ENCODE assay signal across 8 mouse cellular contexts in genomic region chr3:157533964-157534785, GRCm38 (mm10). TPM values are rescaled to one million over a fixed set of nuclear protein-coding genes. Genes with fewer than 3 reads are reported as not detected.
A peak's percentile ranks its signal among the peaks of the same experiment; 100 is the strongest.
DNase-seq lines count a peak whose midpoint lies in the region; ATAC-seq and TF ChIP-seq lines count a peak whose summit lies in the region.

TSS of gene Zranb2 (plus strand) at chr3:157534160.

- peaks cover 26% of the 10 kb centered on the region for H3K4me1 ChIP-seq in erythroblast, embryonic 14.5 days (ENCODE audit: control insufficient read depth)
- H3K4me1 ChIP-seq in heart, embryonic 11.5 days (ENCODE audit: control insufficient read depth, insufficient read depth, low read length), result peaks cover 6% of the 10 kb centered on the region; the same call in 1 of the 2 replicates
- peaks cover 9% of the 10 kb centered on the region; the same call in 1 of the 2 replicates for H3K4me1 ChIP-seq in kidney, embryonic 16.5 days (ENCODE audit: insufficient read depth, low read length)
- peaks cover 10% of the 10 kb centered on the region; the same call in 1 of the 2 replicates for H3K4me1 ChIP-seq in liver, adult 2 months (ENCODE audit: control insufficient read depth, insufficient read depth, low read length)

- peak; percentile 92 for ATAC-seq in heart, embryonic 11.5 days (replicated peaks; ENCODE audit: insufficient number of reproducible peaks, low FRiP score, low TSS enrichment)
- ATAC-seq in kidney, embryonic 16.5 days (ENCODE audit: low FRiP score, low TSS enrichment), result peak; percentile 95
- peak; percentile 92 for ATAC-seq in monocyte, adult 5-6 weeks (replicated peaks; ENCODE audit: insufficient number of reproducible peaks, low FRiP score, low TSS enrichment, poor library complexity, severe bottlenecking)

- under 1% methylated on average over 80 of the region's 91 CpGs for WGBS in heart, embryonic 11.5 days (ENCODE audit: insufficient replicate concordance)
- WGBS in kidney, embryonic 16.5 days, result 0% methylated on average over 80 of the region's 91 CpGs
- WGBS in liver, adult 2 months, result under 1% methylated on average over 91 of the region's 91 CpGs

- H3K27ac ChIP-seq in heart, embryonic 11.5 days (ENCODE audit: low read depth, low read length), result peak within 1 kb of the TSS; percentile 94
- H3K27ac ChIP-seq in kidney, embryonic 16.5 days (ENCODE audit: low read length), result peak within 1 kb of the TSS; percentile 95
- peak within 1 kb of the TSS; percentile 99 for H3K27ac ChIP-seq in liver, adult 2 months (replicated peaks; ENCODE audit: insufficient read depth, low read depth, low read length)

- peak within 1 kb of the TSS; percentile 82 for H3K9ac ChIP-seq in heart, embryonic 11.5 days (ENCODE audit: low read depth, low read length)
- peak within 1 kb of the TSS; percentile 95 for H3K9ac ChIP-seq in kidney, embryonic 16.5 days (replicated peaks; ENCODE audit: low read length)
- peak within 1 kb of the TSS; percentile 97 for H3K9ac ChIP-seq in liver, adult 2 months (ENCODE audit: low read depth, low read length)

- TF ChIP-seq CTCF in liver, adult 2 months (IDR thresholded peaks at IDR 0.05; ENCODE audit: low read depth, low read length), result no peak

- H3K79me2 ChIP-seq in liver, adult 2 months (ENCODE audit: control insufficient read depth, insufficient read depth, low read length), result peaks cover 6% of the 10 kb centered on the region; the same call in 1 of the 2 replicates

- H3K27me3 ChIP-seq in erythroblast, embryonic 14.5 days (ENCODE audit: control insufficient read depth), result peaks cover 43% of the 10 kb centered on the region
- peaks cover 25% of the 10 kb centered on the region for H3K27me3 ChIP-seq in heart, embryonic 11.5 days (ENCODE audit: control insufficient read depth, insufficient read depth, low read length)
- peaks cover 24% of the 10 kb centered on the region for H3K27me3 ChIP-seq in kidney, embryonic 16.5 days (ENCODE audit: insufficient read depth, low read length)
- peaks cover 12% of the 10 kb centered on the region; the same call in 1 of the 2 replicates for H3K27me3 ChIP-seq in liver, adult 2 months (ENCODE audit: control insufficient read depth, insufficient read depth, low read length)

- 0 out of 2 replicates have a peak, but pooled peaks have one; percentile 39 for TF ChIP-seq POLR2A in liver, adult 2 months (IDR thresholded peaks at IDR 0.05; ENCODE audit: extremely low read depth, insufficient read depth, low read length)

- peak within 1 kb of the TSS; percentile 86 for H3K4me2 ChIP-seq in heart, embryonic 11.5 days
- peak within 1 kb of the TSS; percentile 85 for H3K4me2 ChIP-seq in kidney, embryonic 16.5 days (replicated peaks; ENCODE audit: low read depth, low read length)

- peaks cover 31% of the 10 kb centered on the region for H3K36me3 ChIP-seq in erythroblast, embryonic 14.5 days (ENCODE audit: control insufficient read depth)
- peaks cover 6% of the 10 kb centered on the region for H3K36me3 ChIP-seq in heart, embryonic 11.5 days (ENCODE audit: control insufficient read depth, insufficient read depth, low read length)
- peaks cover 11% of the 10 kb centered on the region for H3K36me3 ChIP-seq in kidney, embryonic 16.5 days (ENCODE audit: insufficient read depth, low read length)
- H3K36me3 ChIP-seq in liver, adult 2 months (ENCODE audit: control insufficient read depth, insufficient read depth, low read length), result peaks cover 15% of the 10 kb centered on the region

- peak; percentile 95 for DNase-seq in CD4-positive, CD25-positive, alpha-beta regulatory T cell, adult 2 months (ENCODE audit: low read depth, low spot score)
- DNase-seq in brain, embryonic 18.5 days (ENCODE audit: low read depth, low spot score), result peak; percentile 78
- DNase-seq in liver, adult 2 months (ENCODE audit: extremely low read depth, low read depth, low spot score), result peak; percentile 74
- peak; percentile 86 to 90 for DNase-seq in spleen, postnatal 36 days (ENCODE audit: low spot score in 2 of 2)

- H3K4me3 ChIP-seq in erythroblast, embryonic 14.5 days (replicated peaks), result peak within 1 kb of the TSS; percentile 96
- H3K4me3 ChIP-seq in heart, embryonic 11.5 days (ENCODE audit: low read depth, low read length), result peak within 1 kb of the TSS; percentile 88
- H3K4me3 ChIP-seq in kidney, embryonic 16.5 days (ENCODE audit: low read length), result peak within 1 kb of the TSS; percentile 94
- H3K4me3 ChIP-seq in liver, adult 2 months (ENCODE audit: insufficient read depth, low read depth, low read length), result peak within 1 kb of the TSS; percentile 97

- H3K9me3 ChIP-seq in erythroblast, embryonic 14.5 days (ENCODE audit: control insufficient read depth, low read length), result peaks cover 16% of the 10 kb centered on the region
- H3K9me3 ChIP-seq in heart, embryonic 11.5 days (replicated peaks; ENCODE audit: control insufficient read depth, low read length), result no peaks in the 10 kb centered on the region
- peaks cover 6% of the 10 kb centered on the region for H3K9me3 ChIP-seq in kidney, embryonic 16.5 days (ENCODE audit: low read length)

RNA-seq across cellular contexts. Expression of gene Zranb2, which starts in this region (rescaled TPM):
- polyA plus RNA-seq in erythroblast, embryonic 14.5 days (2012), result 0.67 and 1.3 TPM in 2 replicates
- polyA plus RNA-seq in heart, embryonic 11.5 days (2014; fragmentation: Nextera tagmentation; extraction: Ambion mirVana), result 85.6 and 99.7 TPM in 2 replicates
- 88.5 and 92.2 TPM in 2 replicates for polyA plus RNA-seq in kidney, embryonic 16.5 days (2015; fragmentation: Nextera tagmentation; extraction: Ambion mirVana)
- total RNA-seq in liver, adult 2 months (2014; rRNA removed), result 24.8 and 26.5 TPM in 2 replicates
- 4.2 and 4.4 TPM in 2 replicates for polyA plus RNA-seq in liver, adult 2 months (2012; rRNA removed)
- total RNA-seq in monocyte, adult 5-6 weeks (2017), result 135 to 163 TPM (median 146 TPM) in 3 replicates

Comparison
In these comparisons a context has a peak if more than half of its experiments do, and no peak if none do; other contexts are left out.
1. Peak in every context shown above with its lines: DNase-seq, ATAC-seq, H3K4me3 ChIP-seq and H3K27ac ChIP-seq.
2. RNA of gene Zranb2 (polyA plus RNA-seq): 88.5 to 92.2 TPM in kidney, embryonic 16.5 days and 85.6 to 99.7 TPM in heart, embryonic 11.5 days; 4.2 to 4.4 TPM in liver, adult 2 months and 0.67 to 1.3 TPM in erythroblast, embryonic 14.5 days; every median in the first group is over 10 times any median in the second.